ENCODE assay signal across 9 mouse cellular contexts in the genomic region with DNA sequence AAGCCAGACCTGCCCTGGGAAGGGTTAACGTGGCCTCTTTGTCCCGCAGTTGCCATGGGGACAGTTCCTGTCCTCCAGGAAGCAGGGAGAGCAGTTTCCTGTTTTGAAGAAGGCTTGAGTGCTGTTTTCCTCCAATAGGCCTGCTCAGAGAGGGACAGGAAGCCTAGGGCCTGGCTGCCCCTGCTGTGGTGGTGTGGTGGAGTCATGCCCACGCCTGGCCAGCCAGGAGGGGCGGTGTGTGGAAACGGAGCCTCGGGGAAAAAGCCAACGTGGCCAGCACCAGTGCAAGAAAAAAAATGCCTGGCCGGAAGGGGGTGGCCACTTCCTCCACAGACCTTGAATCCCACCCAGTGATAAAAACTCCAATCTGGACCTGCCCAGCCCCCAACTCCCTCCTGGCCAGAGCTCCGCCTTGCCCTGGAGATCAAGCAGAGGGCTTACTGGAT. TPM values are rescaled to one million over a fixed set of nuclear protein-coding genes. Genes with fewer than 3 reads are reported as not detected.
DNase-seq lines count a peak whose midpoint lies in the region; ATAC-seq lines count a peak whose summit lies in the region.
"Had no signal": no experiment of that assay in that cellular context is flagged by ENCODE, and none has a peak within 500 bp of the region (broad histone marks: within the 10 kb centered on the region; RNA-seq: fewer than 3 reads in every experiment).

No protein-coding gene starts in this region.

- H3K4me2 ChIP-seq in forebrain, embryonic 14.5 days (ENCODE audit: low read length): no peak overlapping the region
- H3K4me2 ChIP-seq in forebrain, embryonic 16.5 days (ENCODE audit: low read length): no peak overlapping the region
- no peak overlapping the region for H3K4me2 ChIP-seq in heart, embryonic 16.5 days (ENCODE audit: low read depth, low read length)

- DNase-seq in forebrain, embryonic 14.5 days (ENCODE audit: low spot score): peak; percentile 29
- peak; percentile 56 for DNase-seq in embryo, embryonic 11 days
- peak; percentile 82 to 89 for DNase-seq in kidney, postnatal 36 days
- DNase-seq in right cerebral cortex, postnatal 36 days (ENCODE audit: low spot score in 2 of 2): no peak
- DNase-seq in layer of hippocampus, adult 11-12 months (ENCODE audit: low spot score): no peak

- H3K4me1 ChIP-seq in forebrain, embryonic 14.5 days (ENCODE audit: control insufficient read depth, insufficient read depth, low read length): no peaks in the 10 kb centered on the region
- 0 out of 2 replicates have a peak, but pooled peaks cover 2% of the 10 kb centered on the region for H3K4me1 ChIP-seq in forebrain, embryonic 16.5 days (replicated peaks; ENCODE audit: control insufficient read depth, insufficient read depth, low read length)
- peaks cover 4% of the 10 kb centered on the region; the same call in 1 of the 2 replicates for H3K4me1 ChIP-seq in heart, embryonic 16.5 days (ENCODE audit: control insufficient read depth, insufficient read depth, low read length)
- peaks cover 41% of the 10 kb centered on the region for H3K4me1 ChIP-seq in megakaryocyte, embryonic 14.5 days

- H3K36me3 ChIP-seq in forebrain, embryonic 14.5 days (ENCODE audit: control insufficient read depth, insufficient read depth, low read length): no peaks in the 10 kb centered on the region
- H3K36me3 ChIP-seq in forebrain, embryonic 16.5 days (ENCODE audit: control insufficient read depth, insufficient read depth): no peaks in the 10 kb centered on the region
- H3K36me3 ChIP-seq in heart, embryonic 16.5 days (ENCODE audit: control insufficient read depth, insufficient read depth): no peaks in the 10 kb centered on the region
- no peaks in the 10 kb centered on the region for H3K36me3 ChIP-seq in megakaryocyte, embryonic 14.5 days (replicated peaks; ENCODE audit: low read length)

- no peak overlapping the region for H3K27ac ChIP-seq in forebrain, embryonic 14.5 days (ENCODE audit: low read depth, low read length)
- no peak overlapping the region for H3K27ac ChIP-seq in forebrain, embryonic 16.5 days (ENCODE audit: low read length)
- peak overlapping the region; percentile 84 for H3K27ac ChIP-seq in heart, embryonic 16.5 days (ENCODE audit: low read length)

- 0 out of 2 replicates have a peak, but pooled peaks have one; percentile 10 for ATAC-seq in forebrain, embryonic 14.5 days
- ATAC-seq in forebrain, embryonic 16.5 days: no peak
- peak; percentile 89 for ATAC-seq in heart, embryonic 16.5 days (replicated peaks; ENCODE audit: extremely low read depth, insufficient read depth, low FRiP score)

- no peak overlapping the region for H3K9ac ChIP-seq in forebrain, embryonic 14.5 days (ENCODE audit: low read length)
- H3K9ac ChIP-seq in forebrain, embryonic 16.5 days (replicated peaks; ENCODE audit: low read depth, low read length): no peak overlapping the region
- H3K9ac ChIP-seq in heart, embryonic 16.5 days (ENCODE audit: low read length): no peak overlapping the region

- no peak overlapping the region for H3K4me3 ChIP-seq in forebrain, embryonic 14.5 days (ENCODE audit: low read depth, low read length)
- H3K4me3 ChIP-seq in forebrain, embryonic 16.5 days (replicated peaks; ENCODE audit: low read length): no peak overlapping the region
- H3K4me3 ChIP-seq in heart, embryonic 16.5 days (ENCODE audit: low read length): no peak overlapping the region
- H3K4me3 ChIP-seq in megakaryocyte, embryonic 14.5 days (replicated peaks): peak overlapping the region; percentile 21

- 67% methylated on average over 9 of the region's 9 CpGs for WGBS in forebrain, embryonic 14.5 days
- WGBS in forebrain, embryonic 16.5 days: 68% methylated on average over 9 of the region's 9 CpGs
- WGBS in heart, embryonic 16.5 days: 37% methylated on average over 9 of the region's 9 CpGs

- H3K27me3 ChIP-seq in forebrain, embryonic 14.5 days (replicated peaks; ENCODE audit: control insufficient read depth, insufficient read depth, low read length): no peaks in the 10 kb centered on the region
- no peaks in the 10 kb centered on the region for H3K27me3 ChIP-seq in forebrain, embryonic 16.5 days (replicated peaks; ENCODE audit: control insufficient read depth, insufficient read depth, low read length)
- peaks cover 10% of the 10 kb centered on the region for H3K27me3 ChIP-seq in heart, embryonic 16.5 days (ENCODE audit: control insufficient read depth, insufficient read depth, low read length)
- peaks cover 32% of the 10 kb centered on the region for H3K27me3 ChIP-seq in megakaryocyte, embryonic 14.5 days (replicated peaks)

- H3K9me3 ChIP-seq in forebrain, embryonic 14.5 days (replicated peaks; ENCODE audit: control insufficient read depth, low read length): no peaks in the 10 kb centered on the region
- no peaks in the 10 kb centered on the region for H3K9me3 ChIP-seq in forebrain, embryonic 16.5 days (ENCODE audit: control insufficient read depth, low read length)
- no peaks in the 10 kb centered on the region for H3K9me3 ChIP-seq in heart, embryonic 16.5 days (replicated peaks; ENCODE audit: control insufficient read depth, low read length)
- H3K9me3 ChIP-seq in megakaryocyte, embryonic 14.5 days: peaks cover 17% of the 10 kb centered on the region

RNA-seq across cellular contexts. Expression of gene Fgd5, which starts 6.5 kb away (rescaled TPM):
- 5.6 and 6.3 TPM in 2 replicates for polyA plus RNA-seq in forebrain, embryonic 14.5 days (2014; fragmentation: Nextera tagmentation; extraction: Ambion mirVana)
- 6.8 and 9.3 TPM in 2 replicates for polyA plus RNA-seq in forebrain, embryonic 16.5 days (2015; fragmentation: Nextera tagmentation; extraction: Ambion mirVana)
- polyA plus RNA-seq in heart, embryonic 16.5 days (2015; fragmentation: Nextera tagmentation; extraction: Ambion mirVana): 13.0 and 15.2 TPM in 2 replicates
- 0.08 and 0.28 TPM in 2 replicates for polyA plus RNA-seq in megakaryocyte, embryonic 14.5 days (2012; ENCODE audit: insufficient read depth, low replicate concordance)
- polyA plus RNA-seq: C2C12 had no signal

Comparison
In these comparisons a context has a peak if more than half of its experiments do, and no peak if none do; other contexts are left out.
1. DNase-seq: peak in forebrain, embryonic 14.5 days (single experiment), embryo, embryonic 11 days (single experiment) and kidney, postnatal 36 days (2 of 2); none in right cerebral cortex, postnatal 36 days (0 of 2) and layer of hippocampus, adult 11-12 months (single experiment).